Mouse (Mus musculus) megakaryocyte-erythroid progenitor cell, adult 5-6 weeks (primary cell): Measurements from ENCODE around the gene Scg5. TPM values are rescaled to one million over a fixed set of nuclear protein-coding genes. Genes with fewer than 3 reads are reported as not detected.

Experiments used
- ATAC-seq: replicated peaks from 2 replicates; pipeline ENCODE4 v1.8.0; 2016; ENCODE audit warnings: mild to moderate bottlenecking, inconsistent platforms; ENCODE audit not compliant: severe bottlenecking, poor library complexity, low FRiP score, low TSS enrichment
- total RNA-seq, 2 experiments: library from RNA; stranded (forward) in 1 of 2; stranded (reverse) in 1 of 2; fragments of 200-1000, 215-1000 nt in 1 of 2; fragments of >200 nt in 1 of 2; fragmentation: Nextera tagmentation in 1 of 2; gene quantifications; 2 replicates each; pipeline ENCODE4 v1.2.3; 2014 to 2017

Scg5 gene
- total RNA-seq (2014; fragmentation: Nextera tagmentation) (1.9 TPM in 1 of 2 replicates, not detected in the other), total RNA-seq (2017) (not detected in 2 replicates)

DNA sequence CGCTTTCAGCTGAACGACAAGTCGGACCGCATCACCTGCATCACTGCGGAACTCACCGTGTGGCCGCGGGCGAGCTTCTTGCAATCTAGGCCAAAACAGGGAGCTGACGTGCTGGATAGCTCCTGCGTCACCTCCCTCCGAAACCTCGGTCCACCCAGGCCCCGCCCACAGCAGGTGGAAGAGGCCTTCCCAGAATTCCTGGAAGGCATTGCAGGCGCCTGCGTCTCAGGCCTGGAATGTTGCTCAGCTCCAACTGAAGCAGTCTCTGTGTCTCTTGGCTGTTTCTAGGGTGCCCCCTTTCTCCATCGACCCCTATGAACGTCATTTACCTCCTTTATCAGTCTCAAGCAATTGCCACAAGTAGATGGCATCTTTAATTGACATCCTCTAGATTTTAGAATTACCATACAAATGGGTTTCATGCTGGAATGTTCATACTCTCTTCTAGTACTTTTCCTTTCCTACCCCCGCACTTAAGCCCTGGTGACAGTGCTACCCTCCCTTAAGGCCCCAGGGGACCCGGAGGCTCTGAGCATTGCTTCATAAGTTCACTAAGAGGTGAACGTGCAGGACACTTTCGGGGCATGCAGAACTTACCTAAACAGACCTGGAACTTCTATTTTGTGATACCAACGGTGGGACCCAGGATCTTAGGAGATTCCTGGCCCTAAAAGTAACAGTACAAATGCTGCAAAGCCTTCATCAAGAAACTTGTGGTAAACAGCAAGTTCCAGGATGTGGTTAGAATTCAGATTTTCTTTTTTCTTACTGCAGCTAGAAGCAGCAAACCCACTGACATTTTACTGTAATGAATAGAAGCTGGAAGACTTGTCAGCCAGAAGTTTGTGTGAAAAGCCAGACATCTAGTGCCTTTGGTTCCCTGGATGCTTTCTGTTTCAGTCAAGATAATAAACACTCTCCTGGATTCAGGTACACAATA, at the start of gene Scg5:
Gene Scg5 (minus strand): TSS at position 179 of the 940 bp plus-strand sequence.
- no peak; the same call in 1 of the 2 replicates for ATAC-seq

GRCm38 (mm10) chr2:113870115-113870514, 41.2 kb upstream of the Scg5 start:
- ATAC-seq = no peak

DNA sequence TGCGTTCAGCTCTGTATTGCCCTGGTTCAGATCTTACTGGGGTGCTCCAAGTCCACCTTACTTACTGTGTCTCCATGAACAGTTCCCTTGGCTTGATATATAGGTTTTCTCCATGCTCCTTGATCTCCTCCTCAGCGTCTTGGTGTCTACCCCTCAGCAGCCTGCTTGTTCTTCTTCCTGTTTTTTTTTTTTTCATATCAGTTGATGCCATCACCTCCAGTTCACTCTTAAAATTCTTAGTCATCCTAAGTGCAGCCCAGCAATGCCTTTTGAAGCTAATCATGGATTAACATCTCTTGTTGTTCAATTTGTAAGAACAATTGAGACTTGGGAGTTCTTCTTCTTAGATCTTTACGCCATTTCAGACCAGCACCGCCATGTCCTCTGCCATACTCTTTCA, 39.5 kb upstream of the Scg5 start:
- no peak for ATAC-seq

GRCm38 (mm10) chr2:113866155-113866554, 37.2 kb upstream of the Scg5 start:
- ATAC-seq = no peak

- no peak for ATAC-seq
These were observed 20.2 kb upstream of the Scg5 start for GRCm38 (mm10) chr2:113849141-113849540.

DNA sequence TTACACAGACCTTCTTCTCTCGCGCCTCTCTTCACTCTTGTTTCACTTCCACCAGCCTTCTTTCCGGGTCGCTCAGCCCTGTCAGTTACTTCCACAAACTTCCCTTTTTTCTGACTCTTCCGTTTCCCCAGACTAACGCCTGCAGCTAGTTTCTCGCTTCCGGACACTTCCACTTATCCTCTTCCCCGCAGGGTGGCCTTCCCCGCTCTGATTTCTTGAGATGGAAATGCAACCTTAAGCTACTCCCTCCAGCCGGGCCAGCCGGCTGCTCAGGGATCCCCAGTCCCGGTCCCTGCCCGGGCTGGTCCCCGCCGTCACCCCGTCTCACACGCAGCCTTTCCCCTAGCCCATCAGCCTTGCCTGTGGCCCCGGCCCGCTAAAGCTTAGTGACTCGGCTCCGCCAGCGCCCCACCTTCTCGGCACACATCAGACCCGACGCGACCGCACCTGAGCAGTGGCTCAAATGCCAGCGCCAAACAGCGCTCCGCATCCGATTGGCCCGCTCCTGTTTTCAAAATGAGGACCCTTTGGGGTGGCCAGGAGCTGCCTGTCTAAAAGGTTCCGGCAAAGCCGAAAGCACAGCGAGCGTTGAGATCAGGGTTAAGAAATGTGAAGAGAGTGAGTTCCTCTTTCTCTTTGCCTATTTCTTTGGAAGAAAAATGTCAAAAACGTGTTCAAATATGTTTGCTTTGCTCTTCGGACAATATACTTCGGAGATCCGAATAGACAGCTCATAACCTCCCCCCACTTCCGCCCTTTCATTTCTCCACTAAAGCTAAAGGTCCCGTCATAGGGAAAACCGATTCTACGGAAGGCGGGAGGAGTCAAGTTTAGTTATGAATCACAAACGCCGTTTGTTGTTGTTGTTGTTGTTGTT, 19.6 kb upstream of the Scg5 start, which contains the start of gene Arhgap11a:
Gene Arhgap11a (minus strand): TSS at position 417 of the 877 bp plus-strand sequence.
- peak; percentile 96 for ATAC-seq

- ATAC-seq = peak; percentile 45
These were observed 18.8 kb upstream of the Scg5 start for GRCm38 (mm10) chr2:113847678-113848244.

DNA sequence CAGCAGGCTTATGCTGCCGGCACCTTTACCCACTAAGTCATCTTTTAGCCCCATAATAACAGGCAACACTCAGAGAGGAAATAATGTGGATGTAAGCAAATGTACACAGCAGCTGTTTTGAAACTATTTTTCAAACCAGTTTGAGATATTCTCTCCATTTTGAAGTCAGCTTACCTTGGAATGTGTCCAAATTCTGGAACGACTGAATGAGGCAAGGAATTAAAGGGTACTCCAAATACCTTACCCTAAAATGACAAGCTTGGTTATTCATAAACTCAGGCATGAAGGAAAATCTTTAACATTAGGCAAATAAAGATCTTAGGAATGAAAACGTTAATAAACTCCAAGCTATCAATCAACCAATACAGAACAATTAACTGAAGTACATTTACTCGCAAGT, 16.2 kb upstream of the Scg5 start:
- ATAC-seq = no peak

GRCm38 (mm10) chr2:113841656-113842437, 12.9 kb upstream of the Scg5 start:
- ATAC-seq = no peak

DNA sequence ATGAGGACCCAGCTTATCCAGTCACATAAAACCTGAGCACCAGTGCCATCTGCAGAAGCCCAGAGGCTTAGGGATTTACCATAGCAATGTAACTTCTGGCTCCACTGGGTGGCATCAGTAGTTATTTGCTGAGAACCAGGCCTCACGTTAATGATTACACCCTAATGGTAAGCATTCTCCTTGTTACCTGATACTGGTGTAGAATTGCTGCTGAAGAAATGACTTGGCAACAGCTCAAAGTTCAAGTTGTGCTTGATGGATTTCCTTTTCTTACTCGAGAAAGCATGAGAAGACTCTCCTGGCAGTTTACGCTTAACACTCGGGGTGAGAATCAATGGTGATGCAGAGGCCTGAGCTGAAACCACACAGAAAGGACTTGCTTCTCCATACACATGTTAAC, 10.6 kb upstream of the Scg5 start:
- no peak for ATAC-seq

DNA sequence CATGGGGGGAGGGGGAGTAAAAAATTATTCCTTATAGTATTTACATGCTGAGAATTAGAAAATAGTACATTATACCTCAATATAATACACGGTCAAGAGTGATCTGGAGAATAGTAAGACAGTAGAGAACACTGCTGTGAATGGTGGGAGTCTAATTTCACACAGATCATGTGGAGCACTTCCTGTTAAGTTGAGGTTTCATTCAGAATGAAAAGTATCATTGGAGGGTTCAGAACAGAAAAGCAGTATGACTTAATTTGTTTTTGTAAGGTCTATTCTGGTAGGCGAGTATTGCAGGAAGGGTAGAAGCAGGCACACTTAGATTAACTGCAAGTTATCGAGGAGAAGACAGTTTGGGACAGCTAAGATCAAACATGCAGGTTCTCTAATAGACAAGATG, 6.3 kb upstream of the Scg5 start:
- ATAC-seq = no peak

- ATAC-seq = no peak
These were observed 607 bp downstream of the Scg5 start for GRCm38 (mm10) chr2:113828086-113828942.

- ATAC-seq = peak; percentile 67
These were observed 5.0 kb downstream of the Scg5 start for GRCm38 (mm10) chr2:113823909-113824308.

DNA sequence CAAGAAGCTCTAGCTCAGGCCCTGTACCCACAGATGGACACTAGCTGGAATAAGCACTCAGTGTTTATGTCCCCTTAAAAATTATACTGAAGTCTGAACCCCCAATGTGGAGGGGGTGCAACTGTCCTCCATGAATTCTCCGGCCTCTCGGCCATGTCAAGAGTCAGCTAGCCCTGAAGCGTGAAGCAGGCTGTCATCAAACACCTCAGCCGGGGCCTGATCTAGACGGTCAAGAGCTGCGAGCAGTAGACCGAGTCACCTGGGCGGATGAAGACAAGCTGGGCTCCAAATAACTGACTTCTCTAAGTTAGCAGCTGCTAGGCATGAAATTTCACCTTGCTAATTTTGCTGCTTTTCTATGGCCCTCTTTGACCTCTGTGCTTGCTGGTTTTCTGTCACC, 6.6 kb downstream of the Scg5 start:
- no peak for ATAC-seq

GRCm38 (mm10) chr2:113821176-113821734, 7.7 kb downstream of the Scg5 start:
- no peak for ATAC-seq

GRCm38 (mm10) chr2:113820117-113820516, 8.8 kb downstream of the Scg5 start:
- ATAC-seq = no peak

DNA sequence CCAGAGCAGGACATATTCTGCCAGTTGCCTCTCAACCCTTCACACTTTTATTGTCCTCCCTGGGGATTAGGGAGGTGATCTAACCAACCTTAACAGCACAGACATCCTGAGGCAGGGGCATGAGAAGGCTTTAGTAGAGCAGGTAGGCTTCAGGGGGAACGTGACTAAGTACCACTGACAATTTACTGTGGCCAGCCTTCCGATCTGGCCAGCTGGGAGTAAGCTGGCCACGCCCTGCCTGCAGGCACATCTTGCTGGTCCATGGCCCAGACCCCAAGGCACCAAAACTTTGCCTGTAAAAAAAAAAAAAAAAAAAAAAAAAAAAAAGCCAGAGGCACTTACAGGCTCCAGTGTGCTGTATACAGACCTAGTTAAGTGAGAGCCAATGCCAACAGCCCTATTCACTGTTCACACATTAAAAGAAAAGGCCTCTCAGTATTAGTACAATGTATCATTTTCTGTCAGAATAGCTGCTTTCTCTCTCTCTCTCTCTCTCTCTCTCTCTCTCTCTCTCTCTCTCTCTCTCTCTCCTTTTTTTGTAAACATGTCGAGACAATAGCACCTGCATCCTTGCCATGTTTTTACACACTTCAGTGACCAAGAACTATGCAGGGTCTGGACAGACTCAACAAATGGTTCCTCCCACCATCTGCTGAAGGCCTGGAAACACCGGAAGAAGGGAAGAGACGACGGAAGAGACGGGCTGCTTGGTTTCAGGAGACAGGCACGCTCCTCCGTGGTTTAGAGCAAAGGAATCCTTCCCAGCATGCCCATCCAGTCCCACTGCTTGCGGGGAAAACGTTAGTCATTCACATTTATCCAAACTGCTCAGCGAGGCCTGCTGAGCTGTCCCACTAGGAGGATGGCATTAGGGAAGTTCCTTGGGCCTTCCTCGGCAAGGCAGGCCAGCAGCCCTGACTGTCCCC, 11.0 kb downstream of the Scg5 start:
- no peak for ATAC-seq
